Mouse (Mus musculus): ENCODE measurements around the gene Tnxb.
"Not testable (repeated sequence)": the region's sequence is repeated elsewhere in the genome, so short reads cannot be mapped to it uniquely, and the experiment has no call there.

Gene Tnxb

DNA sequence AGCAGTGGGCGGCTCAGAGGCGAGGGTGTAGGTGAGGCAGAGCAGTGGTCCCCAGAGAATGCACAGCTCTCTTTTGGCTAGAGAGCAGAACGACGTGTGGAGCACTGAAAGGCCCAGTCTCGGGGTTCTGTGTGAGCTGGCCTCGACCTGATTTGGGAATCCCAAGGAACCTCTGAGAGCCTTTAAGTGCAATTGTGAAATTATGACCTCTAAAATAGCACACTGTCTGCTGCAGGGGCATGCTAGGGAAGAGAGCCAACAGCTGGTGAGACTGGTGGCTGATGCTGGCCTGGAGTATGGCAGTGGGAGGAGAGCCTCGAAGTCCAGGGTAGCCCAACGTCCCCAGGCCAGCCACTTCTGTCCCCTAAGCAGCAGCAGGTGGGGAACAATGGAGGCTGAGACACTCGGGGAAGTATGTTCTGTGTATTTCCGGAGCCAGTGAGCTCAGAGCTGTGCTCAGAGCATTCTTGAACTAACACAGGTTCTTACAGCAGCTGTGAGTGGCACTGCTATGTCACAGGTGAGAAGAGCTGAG, 13.4 kb downstream of the Tnxb start:
- DNase-seq (ENCODE audit: low read depth, low spot score): no peak

DNA sequence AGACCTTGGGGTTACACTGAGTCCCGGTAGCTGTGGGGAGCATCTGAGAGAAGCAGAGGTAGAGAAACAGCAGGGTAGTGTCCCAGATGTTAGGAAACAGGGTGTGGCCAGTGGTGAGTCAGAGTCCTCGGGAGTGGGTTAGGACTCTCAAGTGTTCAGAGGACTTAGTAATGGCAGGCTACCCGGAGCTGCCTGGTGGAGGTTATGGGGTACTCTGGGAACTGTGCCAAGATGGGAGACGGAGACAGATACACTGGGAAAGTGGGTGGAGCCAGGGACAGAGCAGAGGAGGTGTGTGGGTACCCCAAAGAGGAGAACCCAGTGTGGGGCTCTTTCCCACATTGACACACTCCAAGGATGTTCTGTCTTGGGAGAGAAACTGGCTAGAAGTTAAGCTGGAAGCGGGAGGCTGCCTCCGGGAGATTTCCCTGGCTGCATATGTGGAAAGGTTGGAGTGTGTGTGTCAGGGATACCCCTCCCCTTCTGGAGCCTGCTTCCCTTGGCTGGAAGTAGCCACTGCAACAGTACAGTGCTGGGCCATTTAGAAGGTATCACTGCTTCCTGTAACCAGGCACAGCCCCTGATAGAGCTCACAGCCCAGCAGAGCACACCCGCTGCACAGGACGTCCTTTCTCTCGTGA, 14.0 kb downstream of the Tnxb start:
- no peak for DNase-seq (ENCODE audit: low read depth, low spot score)

DNA sequence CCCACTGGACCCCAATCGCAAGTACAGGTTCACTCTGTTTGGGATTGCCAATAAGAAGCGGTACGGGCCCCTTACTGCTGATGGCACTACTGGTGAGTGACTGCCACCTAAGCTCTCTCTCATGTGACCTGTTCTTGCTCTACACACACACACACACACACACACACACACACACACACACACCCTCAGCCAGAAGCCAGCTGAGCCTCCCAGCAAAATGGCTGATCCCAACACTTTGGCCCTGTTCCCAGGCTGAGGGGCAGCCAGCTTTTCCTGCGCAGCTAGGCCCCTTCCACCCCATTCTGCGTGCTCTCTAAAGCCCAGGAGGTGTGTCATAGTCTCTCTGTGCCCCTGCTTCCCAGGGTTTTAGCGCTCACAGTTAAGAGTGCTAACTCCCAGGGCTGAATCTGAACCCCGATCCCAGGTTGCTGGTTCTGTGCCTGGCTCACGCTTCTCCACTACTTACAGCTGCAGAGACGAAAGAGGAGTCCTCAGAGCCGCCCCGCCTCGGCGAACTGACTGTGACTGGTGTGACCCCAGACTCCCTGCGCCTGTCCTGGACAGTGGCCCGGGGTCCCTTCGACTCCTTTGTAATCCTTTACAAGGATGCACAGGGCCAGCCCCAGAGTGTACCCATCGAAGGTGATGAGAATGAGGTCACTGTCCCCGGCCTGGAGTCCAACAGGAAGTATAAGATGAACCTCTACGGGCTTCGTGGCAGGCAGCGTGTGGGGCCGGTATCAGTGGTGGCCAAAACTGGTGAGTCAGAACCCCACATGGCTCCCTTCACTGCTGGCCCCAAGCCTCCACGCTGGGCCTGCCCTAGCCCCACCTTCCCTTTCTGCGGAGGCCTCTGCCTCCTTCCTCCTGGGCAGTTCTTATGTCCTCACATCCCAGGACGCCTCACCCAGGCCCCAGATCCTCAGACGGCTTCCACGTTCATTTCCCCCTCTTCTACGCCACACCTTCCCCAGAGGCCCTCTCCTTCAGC, 15.1 kb downstream of the Tnxb start:
- DNase-seq (ENCODE audit: low read depth, low spot score): no peak

DNA sequence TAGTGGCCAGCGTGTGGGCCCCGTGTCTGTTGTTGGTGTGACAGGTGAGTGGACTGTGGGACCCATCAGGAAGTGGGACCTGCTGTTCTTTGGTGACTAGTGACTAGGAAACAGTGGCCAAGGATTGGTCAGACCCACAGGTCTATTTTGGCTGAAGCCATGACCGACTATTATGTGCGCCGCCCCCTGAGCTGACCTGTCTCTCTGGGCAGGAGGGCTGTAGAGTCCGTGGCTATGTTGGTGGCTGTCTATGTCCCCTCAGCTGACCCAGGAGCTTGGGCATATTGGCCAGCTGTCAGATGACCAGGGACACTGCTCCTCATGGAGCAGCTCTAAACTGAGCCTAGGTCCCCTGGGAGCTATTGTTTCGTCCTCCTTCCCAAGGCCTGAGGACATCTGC, 18.6 kb downstream of the Tnxb start:
- no peak for DNase-seq (ENCODE audit: low read depth, low spot score)

DNA sequence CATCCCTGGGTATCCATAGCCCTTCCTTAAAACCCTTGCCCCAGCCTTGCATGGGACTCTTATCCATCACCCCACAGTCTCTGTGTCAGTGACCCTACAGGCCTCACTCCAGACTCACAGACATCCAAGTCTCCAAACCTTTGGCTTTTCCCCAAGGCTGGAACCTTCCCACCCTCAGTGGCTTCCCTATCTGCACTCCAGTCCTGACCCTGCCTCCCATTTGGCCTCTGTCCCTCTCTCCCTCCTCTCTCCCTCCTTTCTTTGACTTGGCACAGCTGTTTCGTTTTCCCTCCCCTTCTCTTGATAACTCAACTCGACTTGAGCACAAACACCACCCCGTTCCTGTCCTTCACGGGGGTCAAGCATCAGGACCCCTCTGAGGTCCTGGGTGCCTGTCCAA, 20.1 kb downstream of the Tnxb start:
- no peak for DNase-seq (ENCODE audit: low read depth, low spot score)

DNA sequence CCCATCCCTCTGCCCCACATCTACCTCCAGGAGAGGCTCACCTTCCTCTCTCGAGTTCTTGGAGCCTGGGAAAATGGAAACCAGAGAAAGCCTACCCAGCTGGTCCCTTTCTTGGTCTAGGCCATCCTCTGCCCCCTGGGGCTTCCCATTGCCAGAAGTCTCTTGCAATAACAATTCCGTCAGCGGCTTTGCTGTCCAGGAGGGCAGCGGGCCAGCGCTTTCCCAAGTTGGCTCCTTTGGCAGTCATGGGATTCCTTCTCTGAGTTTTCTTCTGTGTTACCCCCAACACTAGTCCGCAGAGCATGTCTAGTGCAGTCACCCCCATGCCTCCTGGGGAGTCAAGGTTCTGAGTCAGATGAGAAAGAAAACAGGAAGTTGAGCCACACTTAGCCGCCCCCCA, 22.6 kb downstream of the Tnxb start:
- no peak for DNase-seq (ENCODE audit: low read depth, low spot score)

DNA sequence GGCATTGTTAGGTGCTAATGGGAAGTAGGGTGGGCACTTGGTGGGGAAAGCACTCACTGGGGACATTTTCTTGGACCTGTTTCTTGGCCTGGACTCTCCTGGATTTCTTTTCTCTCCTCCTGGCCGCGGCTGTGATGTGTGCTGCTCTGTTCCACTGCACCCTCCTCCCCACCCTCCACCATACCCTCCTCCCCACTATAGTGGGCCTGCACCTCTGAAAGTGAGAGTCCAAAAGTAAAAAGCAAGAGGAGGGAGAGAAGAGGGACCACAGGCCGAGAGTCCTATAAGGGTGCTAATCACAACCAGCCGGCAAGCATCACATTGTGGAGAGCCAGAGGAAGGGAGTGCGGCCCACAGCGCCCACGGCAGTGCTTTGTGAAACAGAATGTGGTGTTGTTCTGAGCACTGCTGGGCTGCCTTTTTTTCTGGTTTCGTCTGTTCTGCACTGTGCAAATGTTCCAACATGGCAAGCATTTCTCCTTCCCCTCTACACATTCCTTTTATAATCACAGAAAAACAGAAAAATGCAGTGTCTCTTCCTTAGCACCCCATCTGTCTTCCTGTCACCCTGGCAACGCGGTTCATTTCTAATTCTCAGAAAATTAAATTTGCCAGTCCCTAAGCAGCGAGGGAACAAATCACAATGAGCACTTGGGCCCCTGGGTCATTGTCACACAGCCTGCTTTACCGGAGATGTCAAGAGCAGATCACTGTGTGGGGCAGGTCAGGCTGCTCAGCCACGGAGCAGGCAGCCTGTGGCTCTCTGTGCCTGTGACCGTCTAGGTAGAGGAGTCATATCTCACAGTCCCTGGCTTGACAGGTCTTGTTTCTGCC, 29.5 kb downstream of the Tnxb start:
- DNase-seq (ENCODE audit: low read depth, low spot score): no peak

DNA sequence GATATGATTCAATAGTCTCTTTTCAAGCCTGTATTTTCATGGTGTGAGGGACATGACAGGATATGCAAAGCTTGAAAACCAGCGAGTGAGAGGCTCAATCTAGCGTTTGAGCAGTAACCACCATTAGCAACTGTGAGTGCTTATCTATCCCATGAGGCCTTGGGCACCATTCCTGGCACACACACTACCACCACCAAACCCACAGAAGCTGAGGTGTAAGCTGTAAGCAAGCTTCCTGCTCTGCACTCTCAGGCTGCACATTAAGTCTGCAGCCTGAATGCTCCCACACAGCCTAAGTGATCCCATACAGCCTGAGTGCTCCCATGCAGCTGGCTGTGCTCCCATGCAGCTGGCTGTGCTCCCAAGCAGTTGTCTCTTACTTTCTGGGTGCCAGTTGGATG, 30.3 kb downstream of the Tnxb start:
- DNase-seq (ENCODE audit: low read depth, low spot score): no peak

DNA sequence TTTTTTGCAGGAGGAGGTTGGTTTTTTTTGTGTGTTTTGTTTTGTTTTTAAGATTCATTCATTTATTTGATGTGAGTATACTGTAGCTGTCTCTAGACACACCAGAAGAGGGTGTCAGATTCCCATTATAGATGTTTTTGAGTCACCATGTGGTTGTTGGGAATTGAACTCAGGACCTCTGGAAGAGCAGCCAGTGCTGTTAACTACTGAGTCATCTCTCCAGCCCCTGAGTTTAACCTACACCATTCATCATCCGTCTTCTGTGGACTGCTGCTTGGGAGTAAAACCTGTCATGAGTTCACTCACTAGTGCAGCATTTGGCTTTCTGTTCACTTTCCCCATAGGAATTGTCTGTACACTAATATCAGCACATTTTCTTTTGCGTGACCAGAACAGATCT, 36.1 kb downstream of the Tnxb start:
- DNase-seq (ENCODE audit: low read depth, low spot score): not testable (repeated sequence)

DNA sequence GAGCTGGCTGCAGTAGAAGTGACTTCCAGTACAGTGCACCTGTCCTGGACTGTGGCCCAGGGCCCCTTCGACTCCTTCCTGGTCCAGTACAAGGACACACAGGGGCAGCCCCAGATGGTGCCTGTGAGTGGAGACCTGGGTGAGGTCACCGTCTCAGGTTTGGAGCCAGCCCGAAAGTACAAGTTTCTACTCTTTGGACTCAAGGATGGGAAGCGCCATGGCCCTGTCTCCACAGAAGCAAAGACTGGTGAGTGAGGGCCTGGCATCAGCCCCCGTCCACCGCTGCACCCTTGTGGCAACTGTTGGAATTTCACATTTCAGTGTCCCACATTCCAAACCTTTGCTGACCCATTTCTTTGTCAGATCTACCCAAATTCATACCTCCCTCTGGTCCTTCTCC, 42.6 kb downstream of the Tnxb start:
- peak; percentile 34 for DNase-seq (ENCODE audit: low read depth, low spot score)

DNA sequence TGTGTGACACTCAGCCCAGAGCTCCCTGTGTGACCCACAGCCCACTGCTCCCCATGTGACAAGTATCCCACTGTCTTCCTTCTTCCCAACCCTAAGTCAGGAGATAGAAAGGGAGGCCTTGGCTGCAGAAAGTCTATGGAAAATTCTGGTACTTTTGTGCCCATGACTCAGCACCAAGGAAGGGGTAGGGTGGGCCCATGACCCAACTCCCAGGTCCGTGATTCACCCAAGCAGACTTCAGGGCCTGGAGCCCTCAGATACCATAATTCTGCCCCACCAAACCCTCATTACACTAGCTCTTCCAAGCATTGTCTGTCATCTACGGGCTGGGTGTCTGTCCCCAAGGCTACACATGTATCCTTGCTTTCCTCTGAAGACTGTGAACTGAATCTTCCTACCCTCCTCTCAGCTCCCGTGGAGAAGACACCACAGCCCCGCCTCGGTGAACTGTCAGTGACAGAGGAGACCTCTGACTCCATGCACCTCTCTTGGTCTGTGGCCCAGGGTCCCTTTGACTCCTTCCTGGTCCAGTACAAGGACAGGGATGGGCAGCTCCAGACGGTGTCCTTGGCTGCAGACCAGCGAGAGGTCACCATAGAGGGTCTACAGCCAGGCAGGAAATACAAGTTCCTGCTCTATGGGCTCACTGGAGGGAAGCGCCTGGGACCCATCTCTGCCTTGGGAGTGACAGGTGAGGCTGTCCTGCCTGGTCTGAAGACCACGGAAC, 44.0 kb downstream of the Tnxb start:
- DNase-seq (ENCODE audit: low read depth, low spot score): not testable (repeated sequence)

DNA sequence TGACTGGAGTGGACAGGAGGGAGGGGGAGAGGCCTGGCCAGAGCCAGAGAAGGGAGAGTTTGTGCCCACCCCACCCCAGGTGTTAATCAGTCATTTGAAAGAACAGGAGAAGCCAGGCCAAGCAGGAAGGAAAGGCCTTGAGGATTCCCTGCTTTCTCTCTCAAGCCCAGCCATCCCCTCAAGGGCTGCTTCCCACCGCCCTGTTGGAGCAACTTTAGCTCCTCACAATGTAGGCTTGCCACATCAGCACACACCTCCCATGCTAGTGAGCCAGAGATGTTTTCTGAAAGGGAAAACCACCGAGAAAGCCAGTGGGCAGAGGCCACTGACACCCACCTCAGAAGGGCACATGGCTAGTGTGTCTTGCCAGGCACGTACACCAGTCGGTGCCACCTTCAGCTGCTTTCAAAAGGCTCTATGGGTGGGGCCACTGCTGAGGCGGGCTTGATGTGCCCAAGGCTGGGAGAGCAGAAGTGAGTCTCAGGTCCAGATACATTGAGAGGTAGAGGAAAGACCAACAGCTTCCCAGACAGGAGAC, 44.6 kb downstream of the Tnxb start:
- not testable (repeated sequence) for DNase-seq (ENCODE audit: low read depth, low spot score)

DNA sequence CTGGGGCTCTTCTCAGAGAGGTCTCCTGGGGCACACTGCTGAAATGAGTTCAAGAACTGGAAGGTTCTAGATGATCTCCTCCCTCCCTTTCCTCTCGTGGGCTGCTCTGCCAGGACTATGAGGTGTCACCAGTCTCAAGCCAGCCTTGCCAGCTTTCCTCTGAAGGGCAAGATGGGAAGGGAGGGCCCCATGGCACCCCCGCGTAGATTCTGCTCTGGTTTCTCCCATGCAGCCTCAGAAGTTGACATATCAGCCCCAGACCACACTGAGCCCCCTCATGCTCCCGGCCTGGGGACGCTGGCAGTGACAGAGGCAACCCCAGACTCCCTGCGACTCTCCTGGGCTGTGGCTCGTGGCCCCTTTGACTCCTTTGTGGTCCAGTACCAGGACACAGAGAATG, 45.1 kb downstream of the Tnxb start:
- not testable (repeated sequence) for DNase-seq (ENCODE audit: low read depth, low spot score)

DNA sequence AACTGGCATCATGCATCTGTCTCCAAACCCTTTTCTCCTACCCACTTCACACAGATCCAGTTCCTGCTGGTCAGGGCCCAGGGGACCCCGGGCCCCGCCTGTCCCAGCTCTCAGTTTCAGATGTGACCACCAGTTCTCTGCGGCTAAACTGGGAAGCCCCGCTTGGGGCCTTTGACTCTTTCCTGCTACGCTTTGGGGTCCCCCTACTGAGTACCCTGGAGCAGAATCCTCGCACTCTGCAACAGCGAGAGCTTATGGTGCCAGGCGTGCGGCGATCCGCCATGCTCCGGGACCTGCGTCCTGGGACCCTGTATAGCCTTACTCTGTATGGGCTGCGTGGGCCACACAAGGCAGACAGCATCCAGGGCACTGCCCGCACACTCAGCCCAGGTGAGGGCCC, 45.9 kb downstream of the Tnxb start:
- no peak for DNase-seq (ENCODE audit: low read depth, low spot score)

DNA sequence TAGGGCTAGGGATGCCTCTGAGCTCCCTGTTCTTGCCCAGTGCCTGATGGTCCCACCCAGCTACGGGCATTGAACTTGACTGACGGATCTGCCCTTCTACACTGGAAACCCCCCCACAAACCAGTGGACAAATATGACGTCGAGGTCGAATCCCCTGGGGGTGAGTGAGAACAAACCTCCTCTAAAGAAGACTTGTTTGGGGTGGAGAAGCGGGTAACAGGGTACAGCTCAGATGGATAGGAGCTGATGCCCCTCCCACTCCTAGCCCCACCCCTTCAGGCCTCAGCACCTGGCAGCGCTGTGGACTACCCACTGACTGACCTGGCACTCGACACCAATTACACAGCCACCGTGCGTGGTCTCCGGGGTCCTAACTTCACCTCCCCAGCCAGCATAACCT, 47.1 kb downstream of the Tnxb start:
- DNase-seq (ENCODE audit: low read depth, low spot score): no peak

DNA sequence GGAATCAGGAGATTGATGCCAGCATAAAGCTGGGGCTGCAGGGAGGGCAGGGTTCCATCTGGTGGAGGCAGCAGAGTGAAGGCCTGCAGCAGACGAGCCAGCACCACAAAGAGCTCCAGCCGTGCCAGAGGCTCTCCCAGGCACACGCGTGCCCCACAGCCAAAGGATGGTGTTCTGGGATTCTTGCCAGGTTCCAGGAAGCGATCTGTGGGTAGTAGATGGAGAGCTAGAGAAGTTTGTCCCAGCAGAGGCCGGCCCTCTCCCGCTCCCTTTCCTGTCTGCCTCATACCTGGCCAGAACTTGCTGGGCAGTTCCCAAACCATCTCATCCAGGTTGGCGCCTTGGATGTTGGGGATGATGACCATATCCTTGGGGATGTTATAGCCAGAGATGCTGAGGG, 49.6 kb downstream of the Tnxb start:
- DNase-seq (ENCODE audit: low read depth, low spot score): not testable (repeated sequence)

DNA sequence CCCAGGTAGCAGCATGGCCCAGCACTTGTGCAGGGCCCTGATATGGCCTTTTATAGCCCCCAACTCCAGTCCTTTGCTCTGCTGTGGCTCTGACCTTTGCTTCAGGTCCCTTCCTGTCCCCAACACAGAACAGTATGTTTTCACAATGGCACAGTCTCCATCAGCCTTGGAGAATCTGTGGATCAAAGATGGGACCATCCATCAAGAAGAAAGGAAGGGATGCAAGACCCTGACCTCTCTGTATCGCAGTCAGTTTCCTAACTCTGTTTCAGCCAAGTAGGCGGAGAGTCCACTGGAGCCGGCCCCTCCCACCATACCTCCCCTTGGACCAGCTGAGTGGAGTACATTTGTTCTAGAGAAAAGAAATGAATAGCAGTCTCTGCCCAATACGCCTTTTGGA, 51.9 kb downstream of the Tnxb start:
- DNase-seq (ENCODE audit: low read depth, low spot score): not testable (repeated sequence)

DNA sequence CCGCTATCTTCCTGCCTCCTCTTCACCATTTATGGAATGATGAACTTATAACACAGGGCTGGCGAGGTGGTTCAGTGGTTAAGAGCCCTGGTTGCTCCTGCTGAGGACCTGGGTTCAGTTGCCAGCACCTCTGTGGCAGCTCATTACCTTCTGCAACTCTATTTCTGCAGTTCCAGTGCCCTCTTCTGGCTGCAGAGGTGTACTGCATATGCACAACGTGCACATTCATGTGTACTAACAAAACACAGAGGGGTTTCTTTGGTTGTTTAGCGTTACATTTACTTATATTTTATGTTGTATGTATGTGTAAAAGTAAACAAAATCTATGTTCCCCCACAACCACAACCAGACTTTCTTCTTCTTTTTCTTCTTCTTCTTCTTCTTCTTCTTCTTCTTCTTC, 52.7 kb downstream of the Tnxb start:
- DNase-seq (ENCODE audit: low read depth, low spot score): peak; percentile 43

DNA sequence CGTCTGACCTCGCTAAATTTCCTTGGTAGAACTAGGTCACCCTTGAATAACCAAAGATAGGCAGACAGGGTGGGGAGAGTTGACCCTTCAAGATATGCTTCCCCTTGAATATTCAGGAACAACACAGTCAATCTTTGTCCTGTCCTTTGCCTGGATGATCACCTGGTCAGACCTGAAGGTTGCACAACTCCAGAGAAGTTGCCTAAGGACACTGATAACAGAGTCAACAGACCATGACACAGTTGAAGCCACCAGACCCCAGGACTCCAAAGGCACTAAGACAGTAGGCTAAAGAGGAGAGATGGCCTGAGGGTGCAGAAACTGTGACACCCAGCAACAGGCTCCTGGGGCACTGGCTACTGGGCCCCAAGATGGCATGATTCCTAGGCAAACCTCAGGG, 57.6 kb downstream of the Tnxb start:
- DNase-seq (ENCODE audit: low read depth, low spot score): no peak

DNA sequence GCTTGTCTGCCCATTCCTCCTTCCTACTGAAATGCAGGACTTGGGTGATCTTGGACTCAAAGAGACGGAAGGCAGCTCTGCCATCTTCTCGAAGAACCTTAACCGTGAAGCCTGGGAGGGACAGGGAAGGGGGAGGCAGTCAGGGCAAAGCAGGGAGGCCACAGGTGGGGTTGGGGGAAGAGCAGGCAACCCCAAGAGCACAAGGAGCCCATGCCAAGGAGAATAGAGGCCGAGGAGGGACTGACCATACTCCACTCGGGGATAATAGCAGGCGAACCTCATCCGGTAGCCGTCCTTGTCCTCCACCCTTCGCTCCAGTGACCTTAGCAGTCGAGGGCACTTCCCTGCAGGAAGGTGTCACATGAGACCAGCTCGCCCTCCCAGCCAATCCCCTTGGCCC, 58.8 kb downstream of the Tnxb start:
- not testable (repeated sequence) for DNase-seq (ENCODE audit: low read depth, low spot score)

All from ES-CJ7 (cell line).